In the genomic region with DNA sequence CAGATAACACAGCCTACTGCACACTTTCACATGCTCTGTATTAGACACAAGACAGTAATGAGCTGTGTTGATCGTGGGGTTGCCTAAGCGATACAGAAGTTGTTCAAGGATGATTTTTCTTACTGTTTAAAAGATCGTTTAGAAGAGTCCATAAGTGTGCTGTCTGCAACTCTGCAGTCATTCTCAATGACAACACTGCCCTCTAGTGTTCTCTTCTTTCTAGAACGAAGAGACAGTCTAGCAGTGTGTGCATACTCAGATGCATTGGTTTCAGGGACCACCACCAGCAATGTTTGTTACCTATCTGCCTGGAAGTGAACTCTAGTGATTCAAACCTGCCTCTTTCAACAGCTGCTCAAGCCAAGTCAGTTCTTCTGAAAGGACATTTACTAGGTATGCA, we compare ENCODE assay signal across 9 mouse cellular contexts.
DNase-seq lines count a peak whose midpoint lies in the region; ATAC-seq and TF ChIP-seq lines count a peak whose summit lies in the region.
"Had no signal": no experiment of that assay in that cellular context is flagged by ENCODE, and none has a peak within 500 bp of the region (broad histone marks: within the 10 kb centered on the region; RNA-seq: fewer than 3 reads in every experiment).

No protein-coding gene starts in this region.

- in situ Hi-C loops in Patski (cut with MboI; ENCODE audit: low pct_unique_long_range_greater_than_20kb), result loop anchor here (5.0 kb wide), 1 partner anchor 439 kb away; no protein-coding TSS in a partner anchor

- no peaks in the 10 kb centered on the region for H3K27me3 ChIP-seq in midbrain, embryonic 10.5 days (ENCODE audit: low read depth, poor library complexity, severe bottlenecking)
- no peaks in the 10 kb centered on the region for H3K27me3 ChIP-seq in midbrain, embryonic 15.5 days (replicated peaks)
- no peaks in the 10 kb centered on the region for H3K27me3 ChIP-seq in Patski
- no peaks in the 10 kb centered on the region for H3K27me3 ChIP-seq in hindbrain, postnatal 0 days (ENCODE audit: insufficient read depth, low read length)
- no peaks in the 10 kb centered on the region for H3K27me3 ChIP-seq in limb, embryonic 10.5 days (ENCODE audit: low read depth, poor library complexity, severe bottlenecking)
- no peaks in the 10 kb centered on the region for H3K27me3 ChIP-seq in neural tube, embryonic 14.5 days (ENCODE audit: control insufficient read depth, insufficient read depth, low read length)
- H3K27me3 ChIP-seq: neural tube, embryonic 12.5 days had no signal

- POLR2A ChIA-PET in Patski (lab: Charles Lee), result no interaction called here

- CTCF ChIA-PET in Patski (lab: Charles Lee), result interaction anchor here (1.2 to 1.3 kb wide), 2 partner anchors 17 to 421 kb away, joined by 3 read pairs; no protein-coding TSS in a partner anchor

- TF ChIP-seq CTCF in Patski (IDR thresholded peaks at IDR 0.05), result peak; percentile 76
- TF ChIP-seq CTCF in hindbrain, postnatal 0 days (IDR thresholded peaks at IDR 0.05; ENCODE audit: low read depth), result peak; percentile 86

- H3K9me3 ChIP-seq in midbrain, embryonic 10.5 days (replicated peaks), result no peaks in the 10 kb centered on the region
- no peaks in the 10 kb centered on the region for H3K9me3 ChIP-seq in midbrain, embryonic 15.5 days
- H3K9me3 ChIP-seq in hindbrain, postnatal 0 days (ENCODE audit: low read length), result no peaks in the 10 kb centered on the region
- H3K9me3 ChIP-seq in limb, embryonic 10.5 days (replicated peaks), result no peaks in the 10 kb centered on the region
- no peaks in the 10 kb centered on the region for H3K9me3 ChIP-seq in neural tube, embryonic 14.5 days (ENCODE audit: control insufficient read depth, low read length)
- H3K9me3 ChIP-seq: neural tube, embryonic 12.5 days had no signal

- H3K9ac ChIP-seq in midbrain, embryonic 15.5 days, result no peak overlapping the region
- H3K9ac ChIP-seq in hindbrain, postnatal 0 days (replicated peaks; ENCODE audit: low read length), result no peak overlapping the region
- H3K9ac ChIP-seq in neural tube, embryonic 14.5 days (replicated peaks; ENCODE audit: low read depth, low read length), result no peak overlapping the region
- H3K9ac ChIP-seq: neural tube, embryonic 12.5 days had no signal

- 38% methylated on average over 4 of the region's 4 CpGs for WGBS in midbrain, embryonic 10.5 days
- 25% methylated on average over 4 of the region's 4 CpGs for WGBS in midbrain, embryonic 15.5 days
- 16% methylated on average over 4 of the region's 4 CpGs for WGBS in hindbrain, postnatal 0 days
- 30% methylated on average over 4 of the region's 4 CpGs for WGBS in limb, embryonic 10.5 days
- WGBS in neural tube, embryonic 14.5 days, result 15% methylated on average over 4 of the region's 4 CpGs

- no peak; the same call in 1 of the 2 replicates for ATAC-seq in midbrain, embryonic 15.5 days (replicated peaks)
- peak; percentile 90 for ATAC-seq in Patski
- peak; percentile 90 for ATAC-seq in hindbrain, postnatal 0 days
- peak; percentile 74; the same call in 1 of the 2 replicates for ATAC-seq in neural tube, embryonic 14.5 days (ENCODE audit: low read depth)
- ATAC-seq in monocyte, adult 5-6 weeks (replicated peaks; ENCODE audit: insufficient number of reproducible peaks, low FRiP score, low TSS enrichment, poor library complexity, severe bottlenecking), result no peak

- H3K4me1 ChIP-seq in midbrain, embryonic 10.5 days, result peaks cover 6% of the 10 kb centered on the region; the same call in 1 of the 2 replicates
- no peaks in the 10 kb centered on the region for H3K4me1 ChIP-seq in midbrain, embryonic 15.5 days
- H3K4me1 ChIP-seq in hindbrain, postnatal 0 days (ENCODE audit: insufficient read depth, low read length), result no peaks in the 10 kb centered on the region
- peaks cover 19% of the 10 kb centered on the region for H3K4me1 ChIP-seq in limb, embryonic 10.5 days
- no peaks in the 10 kb centered on the region for H3K4me1 ChIP-seq in neural tube, embryonic 14.5 days (ENCODE audit: control insufficient read depth, insufficient read depth, low read length)
- H3K4me1 ChIP-seq: neural tube, embryonic 12.5 days had no signal

- no peak overlapping the region for H3K4me3 ChIP-seq in midbrain, embryonic 10.5 days
- H3K4me3 ChIP-seq in midbrain, embryonic 15.5 days, result no peak overlapping the region
- H3K4me3 ChIP-seq in hindbrain, postnatal 0 days (ENCODE audit: low read length), result no peak overlapping the region
- H3K4me3 ChIP-seq in limb, embryonic 10.5 days, result no peak overlapping the region
- H3K4me3 ChIP-seq in neural tube, embryonic 14.5 days (ENCODE audit: low read depth, low read length), result no peak overlapping the region
- H3K4me3 ChIP-seq: neural tube, embryonic 12.5 days had no signal

- no peak overlapping the region for H3K4me2 ChIP-seq in midbrain, embryonic 15.5 days
- no peak overlapping the region for H3K4me2 ChIP-seq in hindbrain, postnatal 0 days (ENCODE audit: low read depth, low read length)
- H3K4me2 ChIP-seq in neural tube, embryonic 14.5 days (ENCODE audit: low read depth, low read length), result no peak overlapping the region
- H3K4me2 ChIP-seq: neural tube, embryonic 12.5 days had no signal

- H3K27ac ChIP-seq in midbrain, embryonic 10.5 days (replicated peaks), result no peak overlapping the region
- H3K27ac ChIP-seq in midbrain, embryonic 15.5 days, result no peak overlapping the region
- no peak overlapping the region for H3K27ac ChIP-seq in hindbrain, postnatal 0 days
- H3K27ac ChIP-seq in limb, embryonic 10.5 days, result no peak overlapping the region
- no peak overlapping the region for H3K27ac ChIP-seq in neural tube, embryonic 14.5 days (ENCODE audit: low read depth, low read length)
- H3K27ac ChIP-seq: neural tube, embryonic 12.5 days had no signal

- no peaks in the 10 kb centered on the region for H3K36me3 ChIP-seq in midbrain, embryonic 10.5 days
- H3K36me3 ChIP-seq in midbrain, embryonic 15.5 days (replicated peaks), result no peaks in the 10 kb centered on the region
- H3K36me3 ChIP-seq in hindbrain, postnatal 0 days (ENCODE audit: insufficient read depth, low read length), result no peaks in the 10 kb centered on the region
- H3K36me3 ChIP-seq in limb, embryonic 10.5 days, result no peaks in the 10 kb centered on the region
- H3K36me3 ChIP-seq in neural tube, embryonic 14.5 days (ENCODE audit: control insufficient read depth, insufficient read depth, low read length), result no peaks in the 10 kb centered on the region
- H3K36me3 ChIP-seq: neural tube, embryonic 12.5 days had no signal

- peak; percentile 23 for DNase-seq in midbrain, embryonic 10.5 days (ENCODE audit: low spot score)
- peak; percentile 22 for DNase-seq in Patski (ENCODE audit: low read depth, low spot score)
- DNase-seq in embryo, embryonic 9.5 days (ENCODE audit: extremely low spot score), result peak; percentile 67
- peak; percentile 92 for DNase-seq in hindbrain, postnatal 0 days (ENCODE audit: low spot score)
- DNase-seq in limb, embryonic 10.5 days (ENCODE audit: low spot score), result peak; percentile 31

Comparison
In these comparisons a context has a peak if more than half of its experiments do, and no peak if none do; other contexts are left out.
1. DNase-seq: peak in every context shown above with its lines; median percentile 92 in hindbrain, postnatal 0 days; 67 in embryo, embryonic 9.5 days; 31 in limb, embryonic 10.5 days; 23 in midbrain, embryonic 10.5 days; 22 in Patski.
2. ATAC-seq: peak in Patski (single experiment), hindbrain, postnatal 0 days (single experiment) and neural tube, embryonic 14.5 days (single experiment); none in midbrain, embryonic 15.5 days (single experiment) and monocyte, adult 5-6 weeks (single experiment).